Mouse (Mus musculus) hindbrain, embryonic 10.5 days (tissue): ENCODE measurements around the gene Ccdc153. TPM values are rescaled to one million over a fixed set of nuclear protein-coding genes. Genes with fewer than 3 reads are reported as not detected.

Experiments
- DNase-seq: peaks from one replicate; pipeline ENCODE4 v3.0.0-alpha.2; 2017; ENCODE audit warnings: low spot score
- H3K27ac ChIP-seq: fragments of 300-500 bp; sonication (generic); 2 replicates; pipeline ENCODE4 v1.5.1; 2016; ENCODE audit warnings: mild to moderate bottlenecking, moderate library complexity
- H3K27me3 ChIP-seq: fragments of 300-500 bp; sonication (generic); 2 replicates; pipeline ENCODE4 v1.6.1; 2016; ENCODE audit warnings: mild to moderate bottlenecking; ENCODE audit not compliant: poor library complexity, insufficient read depth, severe bottlenecking
- H3K36me3 ChIP-seq: fragments of 300-500 bp; sonication (generic); 2 replicates; pipeline ENCODE4 v1.6.1; 2016; ENCODE audit warnings: mild to moderate bottlenecking, moderate library complexity
- H3K4me1 ChIP-seq: fragments of 300-500 bp; sonication (generic); replicated peaks from 2 replicates; pipeline ENCODE4 v1.6.1; 2016; ENCODE audit warnings: mild to moderate bottlenecking
- H3K4me3 ChIP-seq: fragments of 300-500 bp; sonication (generic); 2 replicates; pipeline ENCODE4 v1.5.1; 2016; ENCODE audit warnings: mild to moderate bottlenecking, moderate library complexity
- H3K9me3 ChIP-seq: fragments of 300-500 bp; sonication (generic); 2 replicates; pipeline ENCODE4 v1.6.1; 2016; ENCODE audit warnings: mild to moderate bottlenecking, moderate library complexity
- WGBS: fragments of 180-500 bp; shearing (Covaris S2); methylation state at CpG from one replicate; pipeline ENCODE4 v1.1.7; 2016; 5-methylcytosine and 5-hydroxymethylcytosine counted together
- polyA plus RNA-seq: library from polyadenylated mRNA; unstranded; fragments of >200 nt; fragmentation: Nextera tagmentation; extraction: Ambion mirVana; gene quantifications from 2 replicates; pipeline ENCODE4 v1.2.1, GENCODE M21; 2016

The Ccdc153 gene
- not detected in 2 replicates for polyA plus RNA-seq

DNA sequence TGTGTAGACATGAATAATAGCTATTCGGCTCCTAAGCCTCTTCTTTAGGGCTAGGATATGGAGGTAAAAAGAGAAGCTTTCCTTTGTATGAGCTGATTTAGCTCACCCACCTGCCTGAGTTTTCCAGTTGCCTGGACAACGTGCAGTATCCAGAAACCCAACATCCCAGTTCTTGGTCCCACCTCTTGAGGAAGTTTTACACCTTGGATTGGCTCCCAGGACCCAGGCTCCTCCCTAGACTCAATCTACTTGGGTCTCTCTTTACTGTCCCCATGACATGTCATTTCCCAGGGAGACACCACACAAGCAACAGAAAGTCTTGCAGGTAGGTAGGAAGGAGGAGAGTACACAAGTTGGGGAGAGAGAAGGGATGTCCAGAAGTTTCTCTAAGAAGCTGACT, at the start of gene Ccdc153:
Gene Ccdc153, plus strand, starts transcription at position 278 of the 400 bp plus-strand sequence.
- H3K36me3 ChIP-seq: no peaks in the 10 kb centered on the region
- H3K27ac ChIP-seq: no peak within 1 kb of the TSS
- H3K4me1 ChIP-seq: peaks cover 26% of the 10 kb centered on the region
- H3K27me3 ChIP-seq: no peaks in the 10 kb centered on the region
- H3K9me3 ChIP-seq: no peaks in the 10 kb centered on the region
- WGBS: 58% methylated on average over 2 of the region's 2 CpGs
- no peak for DNase-seq
- no peak within 1 kb of the TSS for H3K4me3 ChIP-seq

DNA sequence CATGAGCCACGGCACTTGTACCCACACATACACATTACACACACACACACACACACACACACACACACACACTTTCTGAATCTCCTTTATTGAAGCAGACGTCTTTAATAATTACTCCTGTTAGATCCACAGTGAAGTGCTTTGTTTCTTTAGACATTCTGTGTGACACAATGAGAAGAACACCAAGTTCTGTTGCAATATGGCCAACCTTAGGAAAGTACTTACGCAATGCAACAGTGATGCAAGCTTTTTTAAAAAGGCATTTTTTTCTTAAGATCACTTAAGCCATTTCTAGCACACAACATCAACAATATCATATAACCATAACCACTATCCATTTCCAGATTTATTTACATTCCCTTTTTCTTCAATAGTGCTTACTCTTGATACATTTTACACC, 49.3 kb upstream of the Ccdc153 start:
- Histone ChIP-seq H3K4me3 (no peak overlapping the region), H3K9me3 (no peaks in the 10 kb centered on the region), H3K36me3 (peaks cover 17% of the 10 kb centered on the region), H3K27me3 (no peaks in the 10 kb centered on the region), H3K4me1 (no peaks in the 10 kb centered on the region), H3K27ac (no peak overlapping the region)
- 87% methylated on average over 3 of the region's 3 CpGs for WGBS
- DNase-seq: no peak

DNA sequence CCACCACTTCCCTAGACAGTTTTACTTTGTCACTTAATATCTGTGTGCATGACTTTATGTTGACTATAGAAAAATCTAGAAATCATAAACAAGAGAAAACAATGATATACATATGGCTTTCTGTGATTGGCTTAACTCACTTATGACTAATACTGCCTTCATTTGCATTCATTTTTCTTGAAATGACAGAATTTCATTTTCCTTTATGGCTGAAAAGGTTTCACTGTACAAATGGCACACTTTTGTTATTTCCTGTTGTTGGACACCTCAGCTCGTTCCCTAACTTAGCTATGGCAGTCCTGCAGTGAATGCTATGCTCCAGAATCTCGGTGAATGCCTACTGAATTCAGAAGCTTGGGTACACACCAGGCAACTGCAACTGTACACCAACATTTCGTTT, 48.2 kb upstream of the Ccdc153 start:
- peaks cover 28% of the 10 kb centered on the region for H3K36me3 ChIP-seq
- H3K4me3 ChIP-seq: no peak overlapping the region
- no peaks in the 10 kb centered on the region for H3K9me3 ChIP-seq
- H3K4me1 ChIP-seq: no peaks in the 10 kb centered on the region
- DNase-seq: no peak
- no peak overlapping the region for H3K27ac ChIP-seq
- H3K27me3 ChIP-seq: no peaks in the 10 kb centered on the region
- 93% methylated on average over 3 of the region's 3 CpGs for WGBS

DNA sequence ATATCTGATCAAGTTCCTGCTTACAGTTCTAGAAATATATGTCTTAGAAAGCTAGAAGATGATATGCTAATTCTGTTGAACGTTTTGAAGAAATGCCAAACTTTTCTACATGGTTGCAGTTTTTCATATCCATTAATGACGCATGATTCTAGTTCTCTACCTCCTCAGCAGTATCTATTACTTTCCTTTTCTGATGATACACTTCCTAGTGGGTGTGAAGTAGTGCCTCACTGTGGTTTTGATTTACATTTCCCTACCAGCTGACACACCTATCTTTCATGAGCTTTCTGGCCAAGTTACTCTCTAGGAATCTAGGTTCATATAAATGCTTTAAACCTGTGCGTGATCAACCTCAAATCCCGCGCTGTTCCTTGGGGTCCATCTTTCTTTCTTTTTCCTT, 47.7 kb upstream of the Ccdc153 start:
- Histone ChIP-seq H3K27me3 (no peaks in the 10 kb centered on the region), H3K9me3 (no peaks in the 10 kb centered on the region), H3K27ac (no peak overlapping the region), H3K4me3 (no peak overlapping the region), H3K36me3 (peaks cover 33% of the 10 kb centered on the region), H3K4me1 (no peaks in the 10 kb centered on the region)
- DNase-seq: no peak
- WGBS: 96% methylated on average over 5 of the region's 5 CpGs

DNA sequence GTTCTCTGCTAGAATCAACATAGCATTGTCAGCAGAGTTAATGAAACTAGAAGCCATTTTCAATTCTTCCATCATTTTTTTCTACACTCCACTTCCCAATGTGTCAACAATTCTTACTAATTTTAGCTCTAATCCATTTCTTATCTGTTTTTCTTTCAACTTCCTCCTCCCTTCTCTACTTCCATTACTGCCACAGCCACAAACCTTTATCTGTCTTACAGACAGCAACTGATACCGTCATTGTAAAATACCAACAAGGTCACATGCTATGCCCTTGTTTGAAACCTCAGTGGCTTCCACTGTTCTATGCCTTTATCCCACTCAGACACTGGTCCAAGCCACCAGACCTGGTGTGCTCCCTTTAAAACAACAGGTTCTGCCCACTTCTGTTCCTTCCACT, 46.5 kb upstream of the Ccdc153 start:
- H3K36me3 ChIP-seq: peaks cover 45% of the 10 kb centered on the region
- WGBS: 93% methylated on average over 1 of the region's 1 CpGs
- DNase-seq: no peak

DNA sequence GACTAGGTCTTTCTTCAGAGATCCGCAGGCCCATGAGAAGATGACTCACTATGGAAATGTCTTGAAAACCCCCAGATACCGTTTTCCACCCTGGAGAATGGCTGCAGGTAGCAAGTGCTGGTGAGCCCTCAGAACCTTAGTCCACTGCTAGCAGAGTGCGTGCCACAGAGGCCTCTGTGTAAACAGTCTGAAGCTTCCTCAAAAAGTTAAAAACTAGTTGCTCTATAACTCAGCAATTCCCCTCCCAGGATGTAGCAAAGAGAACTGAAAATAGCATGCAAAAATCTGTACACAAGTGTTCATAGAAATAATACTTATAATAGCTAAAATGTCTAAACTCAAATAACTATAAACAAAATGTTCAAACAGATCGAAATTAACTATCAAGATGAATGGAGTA, 44.1 kb upstream of the Ccdc153 start:
- Histone ChIP-seq H3K36me3 (peaks cover 68% of the 10 kb centered on the region), H3K9me3 (no peaks in the 10 kb centered on the region), H3K4me1 (no peaks in the 10 kb centered on the region), H3K27ac (no peak overlapping the region), H3K4me3 (no peak overlapping the region), H3K27me3 (no peaks in the 10 kb centered on the region)
- DNase-seq: no peak
- 94% methylated on average over 4 of the region's 4 CpGs for WGBS

More for the DNA sequence above, 46.5 kb upstream of the Ccdc153 start:
- no peaks in the 10 kb centered on the region for H3K9me3 ChIP-seq
- H3K27ac ChIP-seq: no peak overlapping the region
- H3K27me3 ChIP-seq: no peaks in the 10 kb centered on the region
- H3K4me1 ChIP-seq: no peaks in the 10 kb centered on the region
- no peak overlapping the region for H3K4me3 ChIP-seq

DNA sequence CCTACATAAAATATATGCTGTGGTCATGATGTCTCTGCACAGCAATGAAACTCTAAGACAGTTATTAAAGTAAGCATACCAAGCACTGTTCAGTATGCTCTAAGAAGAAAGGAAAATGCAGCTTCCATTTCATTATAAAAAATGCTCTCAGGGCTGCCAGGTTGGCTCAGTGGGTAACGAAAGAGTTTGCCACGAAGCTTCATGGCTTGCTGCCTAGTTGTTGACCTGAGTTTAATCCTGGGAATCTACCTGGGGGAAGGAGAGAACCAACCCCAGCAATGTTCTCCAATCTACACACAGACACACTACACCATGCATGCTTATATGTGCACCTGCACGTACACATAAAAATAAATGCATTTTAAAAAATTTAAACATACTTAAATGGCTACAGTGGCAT, 41.3 kb upstream of the Ccdc153 start:
- no peak overlapping the region for H3K4me3 ChIP-seq
- no peak for DNase-seq
- H3K36me3 ChIP-seq: peaks cover 67% of the 10 kb centered on the region
- no peaks in the 10 kb centered on the region for H3K27me3 ChIP-seq
- no peaks in the 10 kb centered on the region for H3K9me3 ChIP-seq
- 93% methylated on average over 3 of the region's 3 CpGs for WGBS
- no peak overlapping the region for H3K27ac ChIP-seq
- H3K4me1 ChIP-seq: no peaks in the 10 kb centered on the region

DNA sequence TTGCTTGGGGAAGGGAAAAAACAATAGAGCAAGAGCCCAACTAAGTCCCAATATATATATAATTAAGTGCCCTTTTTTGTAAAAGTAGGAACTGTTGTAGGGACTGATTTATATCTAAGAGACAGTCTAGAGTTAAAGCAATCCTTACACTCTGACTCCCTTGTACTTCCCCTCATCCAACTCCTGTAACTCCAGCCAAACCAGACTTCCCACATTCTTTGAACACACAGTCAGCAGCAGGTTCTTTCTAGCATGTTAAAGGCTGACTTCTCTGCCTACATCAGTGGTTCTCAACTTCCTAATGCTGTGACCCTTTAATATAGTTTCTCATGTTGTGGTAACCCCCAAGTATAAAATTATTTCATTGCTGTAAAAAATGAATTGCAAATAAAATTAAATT, 40.9 kb upstream of the Ccdc153 start:
- Histone ChIP-seq H3K36me3 (peaks cover 67% of the 10 kb centered on the region), H3K4me3 (no peak overlapping the region), H3K9me3 (no peaks in the 10 kb centered on the region), H3K27me3 (no peaks in the 10 kb centered on the region), H3K4me1 (no peaks in the 10 kb centered on the region), H3K27ac (no peak overlapping the region)
- no peak for DNase-seq

DNA sequence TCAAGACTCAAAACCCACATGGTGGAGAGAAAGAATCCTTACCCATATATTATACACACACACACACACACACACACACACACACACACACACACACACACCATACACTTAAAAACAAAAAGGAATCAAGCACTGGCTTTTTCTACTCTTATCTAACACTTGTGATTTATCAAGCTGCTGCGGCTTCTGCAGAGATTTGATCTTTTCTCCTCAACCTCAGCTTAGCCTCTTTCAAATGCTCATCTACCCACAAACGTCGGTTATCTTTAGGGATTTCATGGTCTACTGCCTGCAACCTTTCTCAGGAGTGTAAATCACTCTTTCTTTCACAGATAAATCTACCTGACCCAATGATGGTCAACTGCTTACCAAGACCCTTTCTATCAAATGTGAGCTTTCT, 40.0 kb upstream of the Ccdc153 start:
- Histone ChIP-seq H3K9me3 (no peaks in the 10 kb centered on the region), H3K4me3 (no peak overlapping the region), H3K27me3 (no peaks in the 10 kb centered on the region), H3K36me3 (peaks cover 64% of the 10 kb centered on the region), H3K27ac (no peak overlapping the region), H3K4me1 (no peaks in the 10 kb centered on the region)
- WGBS: 84% methylated on average over 3 of the region's 3 CpGs
- DNase-seq: no peak

DNA sequence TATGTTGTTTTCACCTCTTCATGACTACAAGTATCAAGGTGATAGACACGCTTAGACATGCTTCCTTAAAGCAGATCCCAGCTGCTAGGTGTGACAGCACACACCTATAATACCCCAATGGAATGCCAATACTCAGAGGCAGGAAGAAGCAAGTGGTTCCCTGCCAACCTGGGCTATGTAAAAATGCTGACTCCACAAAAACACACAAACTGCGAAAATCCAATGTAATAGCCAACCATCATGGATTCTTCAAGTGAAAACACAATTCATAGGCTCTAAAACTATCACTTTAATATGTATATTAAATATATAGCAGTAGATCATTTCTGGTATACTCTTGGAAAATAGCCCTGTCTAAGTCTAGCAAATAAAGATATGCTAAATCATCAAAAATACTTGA, 32.6 kb upstream of the Ccdc153 start:
- Histone ChIP-seq H3K27me3 (no peaks in the 10 kb centered on the region), H3K36me3 (peaks cover 29% of the 10 kb centered on the region), H3K4me3 (no peak overlapping the region), H3K4me1 (no peaks in the 10 kb centered on the region), H3K27ac (no peak overlapping the region), H3K9me3 (peaks cover 7% of the 10 kb centered on the region; the same call in 1 of the 2 replicates)
- no peak for DNase-seq
- 93% methylated on average over 2 of the region's 2 CpGs for WGBS

DNA sequence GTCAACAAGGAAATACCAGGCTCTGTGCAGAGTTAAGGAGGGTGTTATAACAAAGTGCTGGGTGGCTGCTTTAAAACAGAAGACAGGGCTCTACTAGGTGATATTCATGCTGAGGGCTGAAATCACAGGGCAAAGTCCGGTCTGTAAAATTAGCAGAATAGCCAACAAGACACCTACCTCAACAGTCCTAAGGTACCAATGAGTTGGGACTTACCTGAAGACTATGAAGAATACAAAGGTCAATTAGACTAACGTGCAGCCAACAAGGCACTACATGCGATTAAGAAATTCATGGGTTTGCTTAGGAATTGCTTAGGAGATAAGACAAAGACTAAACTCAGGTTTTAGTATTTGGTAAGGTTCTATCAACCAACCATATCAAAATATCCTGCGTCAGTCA, 31.1 kb upstream of the Ccdc153 start:
- peaks cover 7% of the 10 kb centered on the region; the same call in 1 of the 2 replicates for H3K9me3 ChIP-seq
- H3K4me1 ChIP-seq: no peaks in the 10 kb centered on the region
- H3K27me3 ChIP-seq: no peaks in the 10 kb centered on the region
- WGBS: 96% methylated on average over 4 of the region's 4 CpGs
- H3K36me3 ChIP-seq: peaks cover 36% of the 10 kb centered on the region
- no peak overlapping the region for H3K4me3 ChIP-seq
- no peak overlapping the region for H3K27ac ChIP-seq
- no peak for DNase-seq

DNA sequence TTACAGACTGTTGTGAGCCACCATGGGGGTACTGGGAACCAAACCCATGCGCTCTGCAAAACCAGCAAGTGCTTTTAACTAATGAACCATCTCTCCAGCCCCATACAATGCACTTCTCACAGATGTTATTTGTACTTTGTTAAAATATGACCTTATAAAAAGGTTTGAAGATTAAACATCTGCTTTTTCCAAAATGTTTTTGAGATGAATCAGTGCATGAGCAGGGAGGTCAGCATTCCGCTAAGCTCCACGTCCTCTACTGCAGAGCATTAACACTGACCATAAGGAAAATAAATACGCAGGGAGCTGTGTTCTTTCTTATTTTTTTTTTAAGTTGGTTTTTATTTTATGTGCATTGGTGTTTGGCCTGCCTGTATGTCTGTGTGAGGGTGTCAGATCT, 28.1 kb upstream of the Ccdc153 start:
- no peaks in the 10 kb centered on the region for H3K4me1 ChIP-seq
- WGBS: 97% methylated on average over 4 of the region's 4 CpGs

DNA sequence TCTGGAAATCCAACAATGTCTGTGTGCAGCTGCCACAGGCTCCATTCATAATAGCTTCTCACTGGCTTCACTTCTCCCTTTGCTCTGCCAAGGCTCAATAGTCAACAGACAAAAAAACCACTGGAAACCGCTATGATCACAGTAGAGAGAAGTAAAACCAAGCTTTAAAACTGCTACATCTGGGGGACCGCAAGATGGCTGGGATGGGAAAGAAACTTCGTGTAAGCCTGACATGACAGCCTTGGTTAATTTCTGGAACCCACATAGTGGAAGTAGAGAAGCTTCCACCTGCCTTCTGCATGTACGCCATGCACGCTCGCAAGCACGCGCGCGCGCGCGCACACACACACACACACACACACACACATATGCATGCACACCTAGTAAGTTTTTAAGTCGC, 26.9 kb upstream of the Ccdc153 start:
- H3K36me3 ChIP-seq: peaks cover 32% of the 10 kb centered on the region
- peaks cover 7% of the 10 kb centered on the region; the same call in 1 of the 2 replicates for H3K9me3 ChIP-seq
- H3K27me3 ChIP-seq: no peaks in the 10 kb centered on the region
- no peak overlapping the region for H3K27ac ChIP-seq
- 98% methylated on average over 14 of the region's 14 CpGs for WGBS
- no peak overlapping the region for H3K4me3 ChIP-seq
- no peaks in the 10 kb centered on the region for H3K4me1 ChIP-seq
- no peak for DNase-seq

More for the DNA sequence above, 28.1 kb upstream of the Ccdc153 start:
- DNase-seq: no peak
- H3K27ac ChIP-seq: no peak overlapping the region
- no peak overlapping the region for H3K4me3 ChIP-seq
- H3K27me3 ChIP-seq: no peaks in the 10 kb centered on the region
- peaks cover 7% of the 10 kb centered on the region; the same call in 1 of the 2 replicates for H3K9me3 ChIP-seq
- peaks cover 32% of the 10 kb centered on the region for H3K36me3 ChIP-seq

DNA sequence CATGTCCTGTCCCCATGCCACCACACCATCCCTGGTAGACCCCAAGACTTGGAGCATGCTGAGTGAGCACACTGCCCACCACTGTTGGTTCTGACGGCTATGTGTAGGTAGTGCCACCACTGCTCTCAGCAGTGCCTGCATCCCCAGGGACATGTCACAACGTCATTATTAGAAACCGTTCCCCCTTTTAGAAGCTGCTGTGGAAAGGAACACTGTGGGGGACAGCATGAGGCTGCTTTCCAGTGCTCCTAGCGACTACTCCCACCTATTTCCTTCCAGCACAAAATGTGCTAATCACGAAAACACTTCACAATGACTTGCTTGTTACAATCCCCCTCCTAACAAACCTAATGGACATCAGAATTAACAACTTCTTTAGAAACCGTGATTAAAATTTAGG, 14.5 kb upstream of the Ccdc153 start:
- DNase-seq: no peak
- Histone ChIP-seq H3K27me3 (no peaks in the 10 kb centered on the region), H3K4me3 (no peak overlapping the region), H3K4me1 (peaks cover 4% of the 10 kb centered on the region; the same call in 1 of the 2 replicates), H3K9me3 (no peaks in the 10 kb centered on the region), H3K36me3 (peaks cover 31% of the 10 kb centered on the region), H3K27ac (no peak overlapping the region)
- 79% methylated on average over 6 of the region's 6 CpGs for WGBS
